Mouse (Mus musculus) C2C12 (cell line): ENCODE measurements at regions not wholly inside any gene's neighbourhood (a gene's known extent, or its start where the extent isn't known, plus 50 kb on each side); places are given as distances from the start of the nearest gene placed in this dataset.

Experiments used
- H3K27me3 ChIP-seq: one replicate; pipeline ENCODE4 v1.6.1; 2011; ENCODE audit not compliant: control insufficient read depth, insufficient read depth, insufficient read length
- H3K36me3 ChIP-seq: one replicate; pipeline ENCODE4 v1.6.1; 2011; ENCODE audit not compliant: control insufficient read depth, insufficient read depth
- H3K4me3 ChIP-seq: one replicate; pipeline ENCODE4 v1.5.1; 2011; ENCODE audit warnings: mild to moderate bottlenecking, control low read depth; ENCODE audit not compliant: poor library complexity, insufficient read depth, severe bottlenecking
- H3K79me2 ChIP-seq: one replicate; pipeline ENCODE4 v1.6.1; 2011; ENCODE audit not compliant: control insufficient read depth, insufficient read depth
- H3K79me3 ChIP-seq: one replicate; pipeline ENCODE4 v1.6.1; 2011; ENCODE audit warnings: low read depth, control low read depth
- H3ac ChIP-seq: one replicate; pipeline ENCODE3; 2011; ENCODE audit warnings: low read depth; ENCODE audit not compliant: control insufficient read depth, insufficient read length
- CEBPB ChIP-seq: IDR thresholded peaks from one replicate; pipeline ENCODE4 v1.6.1; 2011; ENCODE audit warnings: low read depth, mild to moderate bottlenecking, control low read depth, moderate library complexity
- CTCF ChIP-seq: IDR thresholded peaks from one replicate; pipeline ENCODE4 v1.5.1; 2011; ENCODE audit not compliant: control insufficient read depth, insufficient read depth, insufficient read length
- FOSL1 ChIP-seq: IDR thresholded peaks from one replicate; pipeline ENCODE4 v1.8.0; 2011; ENCODE audit warnings: mild to moderate bottlenecking, low read length; ENCODE audit not compliant: poor library complexity, insufficient read depth, severe bottlenecking
- MAX ChIP-seq: IDR thresholded peaks from one replicate; pipeline ENCODE4 v1.6.1; 2011; ENCODE audit warnings: mild to moderate bottlenecking, control low read depth
- MYOD1 ChIP-seq: IDR thresholded peaks from one replicate; pipeline ENCODE4 v1.6.1; 2011; ENCODE audit warnings: low read depth; ENCODE audit not compliant: control insufficient read depth, insufficient read length
- MYOG ChIP-seq: IDR thresholded peaks from one replicate; pipeline ENCODE4 v1.6.1; 2011; ENCODE audit not compliant: control insufficient read depth, insufficient read length; ENCODE audit errors: extremely low read depth
- USF1 ChIP-seq: IDR thresholded peaks from one replicate; pipeline ENCODE4 v1.6.1; 2011; ENCODE audit warnings: low read depth, mild to moderate bottlenecking, control low read depth, moderate library complexity

DNA sequence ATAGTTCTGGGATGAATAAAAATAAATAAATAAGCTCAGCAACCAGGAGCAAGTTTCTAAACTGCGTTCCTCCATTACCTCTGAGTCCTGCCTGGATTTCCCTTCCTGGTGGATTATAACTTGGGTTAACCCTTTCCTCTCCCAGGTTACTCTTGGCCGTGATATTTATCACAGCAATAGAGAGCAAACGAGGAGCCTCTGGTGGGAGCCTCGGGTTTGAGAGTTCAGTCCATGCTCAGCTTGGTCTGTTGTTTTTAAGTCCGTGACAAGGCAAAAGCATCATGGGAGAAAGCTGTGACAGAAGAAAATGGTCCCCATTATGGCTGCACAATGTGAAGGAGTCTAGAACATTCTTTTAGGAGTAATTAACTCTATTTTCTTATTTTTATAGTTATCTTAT lies 61.0 kb upstream of the Osbpl8 start:
- Histone ChIP-seq H3ac (no peak overlapping the region), H3K4me3 (peak overlapping the region; percentile 21), H3K79me3 (no peaks in the 10 kb centered on the region), H3K36me3 (no peaks in the 10 kb centered on the region), H3K27me3 (no peaks in the 10 kb centered on the region), H3K79me2 (no peaks in the 10 kb centered on the region)
- no peak for TF ChIP-seq USF1
- no peak for TF ChIP-seq MYOG
- no peak for TF ChIP-seq MAX
- TF ChIP-seq CEBPB, result no peak
- no peak for TF ChIP-seq MYOD1
- no peak for TF ChIP-seq CTCF
- TF ChIP-seq FOSL1, result no peak

DNA sequence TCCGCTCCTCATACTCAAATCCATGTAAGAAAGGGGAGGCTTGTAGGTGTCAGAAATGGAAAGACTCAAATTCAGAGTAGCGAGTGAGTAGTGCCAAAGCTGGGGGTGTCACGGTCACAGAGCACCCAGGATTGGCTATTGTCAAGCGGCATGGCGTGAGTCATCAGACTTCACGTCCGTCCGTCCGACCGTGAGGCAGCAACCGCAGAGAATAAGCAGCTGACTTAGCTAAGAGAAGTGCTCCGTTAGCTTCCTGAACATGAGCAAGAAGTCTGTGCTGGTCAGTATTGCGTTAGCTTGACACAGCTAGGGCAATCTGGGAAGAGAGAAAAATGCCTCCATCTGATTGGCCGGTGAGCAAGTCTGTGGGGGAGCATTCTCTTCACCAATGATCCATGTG lies 61.5 kb upstream of the Osbpl8 start:
- no peaks in the 10 kb centered on the region for H3K79me2 ChIP-seq
- no peak for TF ChIP-seq CTCF
- TF ChIP-seq MAX, result peak; percentile 86
- peak; percentile 54 for TF ChIP-seq FOSL1
- TF ChIP-seq MYOD1, result no peak
- no peak for TF ChIP-seq USF1
- TF ChIP-seq CEBPB, result peak; percentile 82
- no peak for TF ChIP-seq MYOG

GRCm38 (mm10) chr10:111101901-111102761 lies 62.4 kb upstream of the Osbpl8 start:
- Histone ChIP-seq H3K27me3 (no peaks in the 10 kb centered on the region), H3K79me3 (no peaks in the 10 kb centered on the region), H3K4me3 (peak overlapping the region; percentile 18), H3K79me2 (no peaks in the 10 kb centered on the region), H3ac (peak overlapping the region; percentile 47), H3K36me3 (no peaks in the 10 kb centered on the region)
- TF ChIP-seq MYOD1 (no peak), CTCF (no peak), MAX (no peak), USF1 (no peak), MYOG (no peak), CEBPB (no peak), FOSL1 (no peak)

More for the DNA sequence above, 61.5 kb upstream of the Osbpl8 start:
- H3K36me3 ChIP-seq, result no peaks in the 10 kb centered on the region
- no peak overlapping the region for H3ac ChIP-seq
- H3K79me3 ChIP-seq, result no peaks in the 10 kb centered on the region
- H3K4me3 ChIP-seq, result peak overlapping the region; percentile 21
- H3K27me3 ChIP-seq, result no peaks in the 10 kb centered on the region

DNA sequence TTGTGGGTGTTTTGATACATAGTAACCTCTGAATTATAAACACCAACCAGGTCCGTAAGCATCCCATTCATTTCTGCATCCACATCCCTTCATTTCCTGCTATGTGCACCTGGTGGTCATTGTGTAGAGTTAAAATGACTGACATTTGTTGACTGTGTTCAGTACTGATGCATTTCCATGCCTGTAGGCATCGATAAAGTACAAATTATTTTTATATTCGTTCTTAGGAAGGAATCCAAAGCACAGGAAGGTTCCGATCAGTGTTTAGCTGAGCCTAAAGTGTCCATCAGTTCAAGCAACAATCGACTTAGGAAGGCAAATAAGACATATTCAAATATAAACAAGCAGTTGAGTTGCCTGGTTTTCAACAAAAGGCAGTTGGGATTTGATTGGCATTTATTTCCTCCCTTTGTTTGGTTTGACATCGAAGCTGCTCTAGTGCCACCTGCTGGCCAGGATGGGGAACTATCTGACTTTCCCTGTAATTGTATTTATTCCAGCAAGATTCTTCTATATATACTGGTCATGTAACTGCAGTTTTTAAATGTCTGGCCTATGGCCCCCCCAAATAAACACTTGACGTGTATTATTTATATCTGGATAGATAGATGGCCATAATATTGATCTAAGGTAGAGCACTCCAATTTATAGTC lies 64.6 kb upstream of the Osbpl8 start:
- TF ChIP-seq CTCF, result peak; percentile 13
- TF ChIP-seq MYOD1, result no peak
- H3K79me3 ChIP-seq, result no peaks in the 10 kb centered on the region
- no peak overlapping the region for H3K4me3 ChIP-seq
- H3ac ChIP-seq, result no peak overlapping the region
- H3K36me3 ChIP-seq, result no peaks in the 10 kb centered on the region
- H3K27me3 ChIP-seq, result no peaks in the 10 kb centered on the region
- H3K79me2 ChIP-seq, result no peaks in the 10 kb centered on the region

GRCm38 (mm10) chr10:111099059-111099811 lies 65.3 kb upstream of the Osbpl8 start:
- Histone ChIP-seq H3K36me3 (no peaks in the 10 kb centered on the region), H3ac (no peak overlapping the region), H3K79me2 (no peaks in the 10 kb centered on the region), H3K4me3 (no peak overlapping the region), H3K79me3 (no peaks in the 10 kb centered on the region), H3K27me3 (no peaks in the 10 kb centered on the region)
- TF ChIP-seq CEBPB (no peak), CTCF (no peak), FOSL1 (no peak), MYOD1 (no peak), MAX (no peak), USF1 (no peak), MYOG (no peak)
